Mouse (Mus musculus): Measurements from ENCODE around the gene Ulk4. TPM values are rescaled to one million over a fixed set of nuclear protein-coding genes. Genes with fewer than 3 reads are reported as not detected.

Gene Ulk4
- total RNA-seq, 2 experiments from 2014 or later: 0.17 to 0.46 TPM

DNA sequence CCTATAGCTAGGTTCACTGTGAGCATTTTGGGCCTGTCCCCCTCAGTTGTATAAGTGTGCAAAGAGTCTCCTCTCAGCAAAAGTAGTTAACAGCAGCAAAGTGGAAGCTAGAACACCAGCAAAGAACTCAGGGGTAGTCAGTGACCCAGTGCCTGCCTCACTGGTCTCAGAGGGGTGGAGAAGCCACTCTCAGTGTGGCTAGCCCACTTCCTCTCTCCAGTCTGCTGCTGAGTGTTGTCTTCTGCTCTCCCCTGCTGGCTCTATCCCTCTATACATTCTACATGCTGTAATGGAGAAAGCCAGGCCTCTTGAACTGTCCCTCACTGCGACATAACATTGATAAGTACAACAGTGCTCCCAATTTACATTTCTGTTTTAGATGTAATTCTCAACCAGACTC, 5.8 kb downstream of the Ulk4 start:
- intact Hi-C loops (cut with DNase I): no loop called here
- DNase-seq: no peak

GRCm38 (mm10) chr9:121265307-121265706, 11.7 kb downstream of the Ulk4 start:
- intact Hi-C loops (cut with DNase I): no loop called here
- DNase-seq: no peak

- intact Hi-C loops (cut with DNase I): no loop called here
Observed at GRCm38 (mm10) chr9:121257106-121257505, 19.9 kb downstream of the Ulk4 start.

GRCm38 (mm10) chr9:121254761-121255160, 22.2 kb downstream of the Ulk4 start:
- intact Hi-C loops (cut with DNase I): loop anchor here (5.0 kb wide), 1 partner anchor 203 kb away; no protein-coding TSS in a partner anchor
- DNase-seq: no peak

More at GRCm38 (mm10) chr9:121257106-121257505, 19.9 kb downstream of the Ulk4 start:
- DNase-seq: no peak

DNA sequence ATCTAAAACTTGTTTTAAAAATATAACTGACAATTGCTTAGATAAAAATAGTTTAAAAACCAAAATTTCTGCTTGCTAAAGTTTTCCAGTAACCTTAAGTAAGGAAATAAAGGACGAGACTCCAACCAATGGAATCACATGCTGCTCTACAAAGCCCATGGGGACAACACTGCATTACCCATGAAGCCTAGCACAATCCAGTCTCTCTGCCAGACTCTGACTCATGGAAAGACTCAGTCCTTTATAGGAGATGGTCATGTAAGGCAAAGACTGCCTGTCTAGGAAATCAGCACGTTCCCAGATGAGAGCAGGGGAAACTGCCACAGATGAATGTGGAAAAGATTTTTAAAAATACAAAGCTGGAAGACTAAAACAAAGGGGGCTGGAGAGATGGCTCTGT, 23.0 kb downstream of the Ulk4 start:
- peak in 1 of 2 experiments; percentile 22 for DNase-seq
- intact Hi-C loops (cut with DNase I): loop anchor here (5.0 kb wide), 1 partner anchor 203 kb away; no protein-coding TSS in a partner anchor

DNA sequence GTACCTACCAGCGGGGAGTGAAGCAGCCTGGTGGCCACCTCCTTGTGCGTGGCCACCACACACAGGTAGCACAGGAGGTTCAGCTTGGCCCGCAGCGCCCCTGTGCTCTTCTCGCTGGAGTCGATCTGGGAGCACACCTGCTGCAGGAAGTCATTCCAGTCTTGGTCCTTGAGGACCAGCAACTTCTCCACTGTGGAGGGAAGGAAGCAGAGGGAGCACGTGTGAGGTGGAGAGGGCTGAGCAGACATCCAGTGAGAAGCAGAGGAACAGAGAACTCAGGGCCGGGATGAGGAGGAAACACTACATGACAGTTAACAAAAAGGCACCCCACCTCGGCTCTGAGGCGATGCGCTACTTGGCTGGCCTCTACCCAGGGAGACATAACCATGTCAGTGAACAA, 26.1 kb downstream of the Ulk4 start:
- intact Hi-C loops (cut with DNase I): loop anchor here (5.0 kb wide), 1 partner anchor 206 kb away; no protein-coding TSS in a partner anchor
- DNase-seq: no peak

DNA sequence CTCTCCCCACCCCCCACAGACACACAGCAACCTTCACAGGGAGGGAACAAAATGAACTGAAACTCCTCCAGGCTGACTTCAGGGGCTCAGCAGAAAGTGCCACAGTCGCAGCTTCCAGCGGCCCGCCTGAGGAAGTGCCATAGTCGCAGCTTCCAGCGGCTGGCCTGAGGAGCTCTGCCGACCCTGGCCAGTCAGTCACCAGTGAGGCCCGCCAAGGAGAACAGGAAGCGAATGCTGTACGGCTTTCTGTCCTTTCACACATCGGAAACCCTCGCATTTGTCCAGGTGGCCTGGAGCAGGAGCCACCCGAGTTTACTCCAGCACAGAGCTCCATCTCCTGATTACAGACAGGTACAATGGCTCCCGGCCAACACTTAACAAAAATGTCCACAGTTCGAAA, 27.2 kb downstream of the Ulk4 start:
- intact Hi-C loops (cut with DNase I): loop anchor here (2.0 to 5.0 kb wide), 3 partner anchors 207 to 427 kb away; no protein-coding TSS in a partner anchor
- peak in 1 of 2 experiments; percentile 27 for DNase-seq

DNA sequence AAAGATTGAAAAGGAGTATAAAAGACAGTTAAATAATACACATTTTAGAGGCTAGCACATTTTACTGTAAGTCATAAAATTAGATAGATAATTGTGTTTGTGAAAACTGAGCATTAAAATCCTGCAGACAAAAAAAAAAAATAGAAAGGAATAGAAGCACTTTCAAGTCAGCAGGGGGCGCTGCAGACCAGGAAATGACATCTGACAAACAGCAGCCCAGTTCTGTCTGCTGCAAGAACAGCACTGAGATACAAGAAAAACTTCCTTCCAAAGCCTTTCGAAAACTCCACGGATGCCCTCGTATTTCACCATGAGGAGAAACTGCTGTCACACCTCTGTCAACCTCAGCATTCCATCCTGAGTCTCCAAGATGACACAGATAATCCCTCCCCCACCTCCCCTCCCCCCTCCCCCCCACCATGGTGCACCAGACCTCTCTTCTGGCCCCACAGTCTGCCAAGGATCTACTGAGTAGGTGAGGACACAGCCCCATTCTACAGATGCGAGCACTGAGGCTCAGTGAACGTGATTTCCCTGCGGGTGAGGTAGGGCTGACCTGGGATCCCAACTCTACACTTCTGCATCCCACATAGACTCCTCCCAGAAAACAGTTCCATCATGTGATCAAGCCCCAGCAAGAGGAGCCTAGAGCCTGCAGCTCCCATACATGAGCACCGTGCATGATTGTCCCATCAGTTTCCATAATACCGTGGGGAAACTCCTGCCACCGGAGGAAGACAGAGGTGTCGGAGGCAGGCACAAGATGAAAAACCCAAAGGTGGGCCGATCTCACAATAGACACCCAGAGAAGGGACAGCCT, 28.8 kb downstream of the Ulk4 start:
- intact Hi-C loops (cut with DNase I): loop anchor here (1.0 to 5.0 kb wide), 4 partner anchors 126 to 429 kb away; no protein-coding TSS in a partner anchor
- DNase-seq: peak; percentile 83 to 92

DNA sequence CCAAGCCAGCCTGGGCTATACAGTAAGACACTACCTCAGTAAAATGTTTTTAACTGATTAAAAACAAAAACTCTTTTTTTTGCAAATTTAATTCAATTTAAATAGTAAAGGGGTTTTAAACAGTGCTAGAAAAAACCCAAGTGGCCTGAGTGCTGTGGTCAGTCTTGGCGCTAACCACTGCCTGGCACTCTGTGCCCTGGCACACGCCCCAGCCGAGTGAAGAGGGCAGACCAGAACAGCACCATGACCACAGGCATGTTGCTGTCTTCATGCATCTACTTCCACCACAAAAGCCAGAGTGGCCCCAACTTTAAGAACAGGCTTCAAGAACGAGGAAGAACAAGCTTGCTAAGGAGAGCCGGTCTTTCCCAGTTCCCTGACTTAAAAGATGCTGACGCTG, 29.9 kb downstream of the Ulk4 start:
- no peak for DNase-seq
- intact Hi-C loops (cut with DNase I): loop anchor here (5.0 kb wide), 1 partner anchor 430 kb away; no protein-coding TSS in a partner anchor

DNA sequence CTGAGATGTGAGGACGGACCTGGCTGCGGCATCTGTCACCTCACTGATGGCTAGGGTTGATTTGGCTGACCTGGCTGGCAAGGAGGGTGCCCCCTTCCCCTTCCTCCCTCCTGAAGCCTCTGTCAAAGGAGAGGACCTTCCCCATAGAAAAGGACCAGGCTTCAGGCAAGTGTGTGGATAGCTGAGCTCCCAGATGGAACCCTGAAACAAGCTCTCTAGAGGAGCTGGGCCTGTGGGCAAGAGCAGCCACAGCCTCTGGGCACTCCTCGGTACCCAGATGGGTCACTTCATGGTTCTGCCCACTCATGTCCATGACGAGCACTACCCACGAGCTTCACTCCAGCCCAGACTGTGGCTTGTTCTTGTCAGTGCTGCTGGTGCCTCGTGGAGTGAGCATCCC, 34.7 kb downstream of the Ulk4 start:
- DNase-seq: no peak
- intact Hi-C loops (cut with DNase I): loop anchor here (5.0 kb wide), 2 partner anchors 660 to 740 kb away; no protein-coding TSS in a partner anchor

- intact Hi-C loops (cut with DNase I): loop anchor here (5.0 kb wide), 2 partner anchors 660 to 740 kb away; no protein-coding TSS in a partner anchor
- peak in 1 of 2 experiments; percentile 0 for DNase-seq
Observed at GRCm38 (mm10) chr9:121241806-121242205, 35.2 kb downstream of the Ulk4 start.

GRCm38 (mm10) chr9:121241366-121241765, 35.6 kb downstream of the Ulk4 start:
- intact Hi-C loops (cut with DNase I): loop anchor here (5.0 kb wide), 2 partner anchors 659 to 739 kb away; no protein-coding TSS in a partner anchor
- DNase-seq: peak in 1 of 2 experiments; percentile 0

DNA sequence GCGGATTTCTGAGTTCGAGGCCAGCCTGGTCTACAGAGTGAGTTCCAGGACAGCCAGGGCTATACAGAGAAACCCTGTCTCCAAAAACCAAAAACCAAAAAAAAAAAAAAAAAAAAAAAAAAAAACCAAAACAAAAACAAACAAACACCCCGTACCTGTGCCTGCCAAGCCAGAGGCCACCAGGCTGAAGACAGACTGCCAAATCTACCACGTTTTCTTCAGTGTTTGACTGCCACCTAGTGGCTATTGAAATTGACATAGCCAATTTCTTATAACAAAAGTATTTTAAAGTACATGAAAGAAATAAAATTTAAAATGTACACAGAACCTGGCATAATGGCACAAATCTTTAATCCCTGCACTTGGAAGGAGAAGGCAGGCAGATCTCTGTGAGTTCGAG, 36.8 kb downstream of the Ulk4 start:
- intact Hi-C loops (cut with DNase I): loop anchor here (5.0 kb wide), 2 partner anchors 658 to 738 kb away; no protein-coding TSS in a partner anchor
- DNase-seq: peak in 1 of 2 experiments; percentile 24

DNA sequence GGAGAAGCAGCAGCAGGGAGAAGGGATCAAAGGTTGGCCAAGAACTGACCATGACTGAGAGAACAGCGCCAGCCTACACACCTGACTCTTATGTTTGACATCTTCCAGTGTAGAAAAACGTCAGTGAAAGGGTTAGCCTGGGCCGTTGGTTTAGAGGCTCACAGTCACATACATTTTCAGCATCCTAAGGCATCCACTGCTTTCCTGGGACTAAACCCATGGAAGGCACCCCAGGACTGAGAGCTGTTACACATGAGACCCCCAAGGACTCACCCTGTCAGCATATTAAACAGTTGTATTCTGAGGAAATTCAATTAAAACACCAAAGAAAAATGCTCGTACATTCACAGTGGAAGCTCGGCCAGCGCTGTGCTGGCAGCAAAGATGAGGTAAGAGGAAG, 37.4 kb downstream of the Ulk4 start:
- intact Hi-C loops (cut with DNase I): no loop called here
- peak in 1 of 2 experiments; percentile 0 for DNase-seq

- intact Hi-C loops (cut with DNase I): no loop called here
- DNase-seq: no peak
Observed at GRCm38 (mm10) chr9:121218636-121219035, 58.4 kb downstream of the Ulk4 start.

GRCm38 (mm10) chr9:121218230-121218629, 58.8 kb downstream of the Ulk4 start:
- intact Hi-C loops (cut with DNase I): no loop called here
- DNase-seq: no peak

GRCm38 (mm10) chr9:121217742-121218141, 59.3 kb downstream of the Ulk4 start:
- intact Hi-C loops (cut with DNase I): no loop called here

GRCm38 (mm10) chr9:121216536-121217320, 60.3 kb downstream of the Ulk4 start:
- no peak for DNase-seq
- intact Hi-C loops (cut with DNase I): no loop called here

More at GRCm38 (mm10) chr9:121217742-121218141, 59.3 kb downstream of the Ulk4 start:
- DNase-seq: no peak

GRCm38 (mm10) chr9:121215349-121216000, 61.5 kb downstream of the Ulk4 start:
- intact Hi-C loops (cut with DNase I): loop anchor here (2.0 kb wide), 1 partner anchor 613 kb away; no protein-coding TSS in a partner anchor
- peak; percentile 51 to 71 for DNase-seq

DNA sequence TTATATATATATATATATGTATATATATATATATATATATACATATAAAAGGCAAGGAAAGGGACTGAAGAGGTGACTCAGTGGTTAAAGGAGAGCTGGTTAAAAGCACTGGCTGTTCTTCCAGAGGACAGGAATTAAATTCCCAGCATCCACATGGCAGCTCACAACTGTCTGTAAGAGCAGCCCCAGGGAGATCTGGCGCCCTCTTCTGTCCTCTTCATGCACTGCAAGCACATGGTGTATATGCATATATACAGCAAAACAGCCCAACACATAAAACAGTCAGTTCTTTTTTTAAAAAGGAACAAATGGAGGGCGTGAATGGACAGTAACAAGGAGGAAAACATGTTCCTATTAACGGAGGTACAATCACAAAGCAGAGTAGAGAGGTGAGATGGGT, 64.7 kb downstream of the Ulk4 start:
- no peak for DNase-seq
- intact Hi-C loops (cut with DNase I): no loop called here

Data from heart, postnatal 36 days (tissue).